ENCODE assay signal across 8 mouse cellular contexts in the genomic region with DNA sequence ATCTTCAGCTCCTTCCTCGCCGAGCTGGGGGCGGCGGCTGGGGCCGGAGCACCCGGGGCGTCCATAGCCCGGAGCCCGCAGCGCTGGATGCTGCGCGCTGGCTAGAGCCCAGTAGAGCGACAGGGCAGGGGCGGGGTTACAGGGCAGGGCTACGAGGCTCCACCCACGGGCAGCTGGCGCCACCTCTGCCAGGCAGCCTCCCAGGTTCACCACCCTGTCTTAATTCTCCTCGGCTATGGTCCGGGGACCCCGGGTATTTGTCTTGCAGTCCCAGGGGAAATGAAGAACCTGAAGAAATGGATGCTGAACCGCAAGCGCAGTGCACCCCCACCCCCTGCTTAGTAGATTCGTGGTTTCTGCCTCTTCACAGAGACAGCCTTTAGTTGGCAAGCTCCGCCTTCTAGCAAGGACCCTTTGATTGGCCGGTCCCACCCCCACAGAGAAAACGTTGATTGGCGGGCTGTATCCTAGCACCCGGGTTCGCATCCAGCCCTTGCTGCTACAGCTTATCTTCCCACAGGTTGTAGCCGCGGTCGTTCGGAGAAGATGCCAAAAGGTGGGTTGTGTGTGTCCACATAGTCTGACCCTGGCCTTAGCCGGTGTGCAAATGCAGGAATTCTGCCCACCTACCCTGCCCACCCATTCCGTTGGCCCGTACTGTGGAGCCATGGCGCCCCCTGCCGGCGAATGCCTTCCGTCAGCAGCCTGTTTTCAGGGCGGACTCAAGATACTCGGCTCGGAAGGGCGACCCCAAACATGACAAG. TPM values are rescaled to one million over a fixed set of nuclear protein-coding genes. Genes with fewer than 3 reads are reported as not detected.
DNase-seq lines count a peak whose midpoint lies in the region; ATAC-seq and TF ChIP-seq lines count a peak whose summit lies in the region.

Rhof (minus strand) TSS at position 385 of the 764 bp plus-strand sequence.

- peak within 1 kb of the TSS; percentile 52 for H3K27ac ChIP-seq in MEL (ENCODE audit: control insufficient read depth, low read depth, low read length)
- H3K27ac ChIP-seq in cerebellum, adult 2 months (ENCODE audit: insufficient read depth, low read length): peak within 1 kb of the TSS; percentile 9; the same call in 1 of the 2 replicates
- peak within 1 kb of the TSS; percentile 100 for H3K27ac ChIP-seq in lung, embryonic 16.5 days (ENCODE audit: low read length)
- H3K27ac ChIP-seq in olfactory bulb, adult 2 months (ENCODE audit: insufficient read depth, low read depth, low read length): peak within 1 kb of the TSS; percentile 76

- peaks cover 11% of the 10 kb centered on the region for H3K79me2 ChIP-seq in MEL (ENCODE audit: control insufficient read depth, insufficient read depth, low read length, poor library complexity)

- no peaks in the 10 kb centered on the region for H3K27me3 ChIP-seq in MEL (ENCODE audit: control insufficient read depth in 1 of 2, insufficient read depth in 2 of 2, low read length in 2 of 2)
- H3K27me3 ChIP-seq in cerebellum, adult 2 months (ENCODE audit: control insufficient read depth, insufficient read depth, low read length): no peaks in the 10 kb centered on the region
- H3K27me3 ChIP-seq in lung, embryonic 16.5 days (ENCODE audit: control insufficient read depth, insufficient read depth, low read depth, low read length): no peaks in the 10 kb centered on the region

- H3K9me3 ChIP-seq in MEL (replicated peaks; ENCODE audit: insufficient read depth, low read length): no peaks in the 10 kb centered on the region
- H3K9me3 ChIP-seq in lung, embryonic 16.5 days (ENCODE audit: control insufficient read depth, low read length): no peaks in the 10 kb centered on the region

- TF ChIP-seq CTCF in MEL (IDR thresholded peaks at IDR 0.05 in 2 of 3, conservative IDR thresholded peaks at IDR 0.05 in 1 of 3; ENCODE audit: control insufficient read depth in 1 of 3, insufficient read depth in 1 of 3, low read depth in 2 of 3, low read length in 3 of 3, poor library complexity in 1 of 3, severe bottlenecking in 1 of 3): peak; percentile 80 to 93 (median 86)
- TF ChIP-seq CTCF in cerebellum, adult 2 months (IDR thresholded peaks at IDR 0.05; ENCODE audit: borderline replicate concordance, insufficient read depth, low read depth, low read length): peak; percentile 90
- TF ChIP-seq CTCF in olfactory bulb, adult 2 months (IDR thresholded peaks at IDR 0.05; ENCODE audit: insufficient read depth, low read depth, low read length): peak; percentile 97

- peak; percentile 96 for DNase-seq in MEL (ENCODE audit: low read depth, low spot score)
- peak; percentile 81 to 88 for DNase-seq in cerebellum, adult 2 months
- DNase-seq in forelimb bud, embryonic 11.5 days (ENCODE audit: low read depth, low spot score): peak; percentile 57
- peak; percentile 89 for DNase-seq in heart, postnatal 4 days
- DNase-seq in layer of hippocampus, adult 9-11 months: peak; percentile 93
- peak; percentile 91 for DNase-seq in thymus, postnatal 14 days

- H3K4me2 ChIP-seq in lung, embryonic 16.5 days (ENCODE audit: low read depth, low read length): peak within 1 kb of the TSS; percentile 77

- TF ChIP-seq EP300 in MEL (IDR thresholded peaks at IDR 0.05; ENCODE audit: low read depth in 1 of 2, low read length in 2 of 2): no peak

- peak; percentile 15 for ATAC-seq in lung, embryonic 16.5 days (ENCODE audit: low read depth)

- peaks cover 7 to 55% of the 10 kb centered on the region in 2 experiments for H3K4me1 ChIP-seq in MEL (ENCODE audit: control insufficient read depth in 1 of 2, insufficient read depth in 2 of 2, low read length in 2 of 2)
- H3K4me1 ChIP-seq in cerebellum, adult 2 months (ENCODE audit: control insufficient read depth, insufficient read depth, low read length): peaks cover 29% of the 10 kb centered on the region
- H3K4me1 ChIP-seq in lung, embryonic 16.5 days (replicated peaks; ENCODE audit: control insufficient read depth, insufficient read depth, low read length): peaks cover 62% of the 10 kb centered on the region
- H3K4me1 ChIP-seq in olfactory bulb, adult 2 months (ENCODE audit: control insufficient read depth, insufficient read depth, low read length): peaks cover 72% of the 10 kb centered on the region

- under 1% methylated on average over 44 of the region's 44 CpGs for WGBS in cerebellum, adult 2 months
- 2% methylated on average over 44 of the region's 44 CpGs for WGBS in lung, embryonic 16.5 days
- 1% methylated on average over 44 of the region's 44 CpGs for WGBS in olfactory bulb, adult 2 months

- TF ChIP-seq POLR2A in MEL (IDR thresholded peaks at IDR 0.05; ENCODE audit: control insufficient read depth in 1 of 2, insufficient read depth in 1 of 2, low read depth in 1 of 2, low read length in 2 of 2, poor library complexity in 1 of 2): peak in 1 of 2 experiments; percentile 60; a peak in 2 of 4 replicates
- peak; percentile 39; the same call in 1 of the 2 replicates for TF ChIP-seq POLR2A in cerebellum, adult 2 months (IDR thresholded peaks at IDR 0.05; ENCODE audit: borderline replicate concordance, insufficient read depth, low read length)
- peak; percentile 55; the same call in 1 of the 2 replicates for TF ChIP-seq POLR2A in olfactory bulb, adult 2 months (IDR thresholded peaks at IDR 0.05; ENCODE audit: insufficient read depth, low read depth, low read length)

- H3K9ac ChIP-seq in MEL (ENCODE audit: control insufficient read depth, low read depth, low read length, poor library complexity, severe bottlenecking): peak within 1 kb of the TSS; percentile 53
- peak within 1 kb of the TSS; percentile 67 for H3K9ac ChIP-seq in lung, embryonic 16.5 days (ENCODE audit: low read length)

- peak within 1 kb of the TSS; percentile 54 to 56 for H3K4me3 ChIP-seq in MEL (ENCODE audit: control insufficient read depth in 1 of 2, insufficient read depth in 1 of 2, low read depth in 2 of 2, low read length in 2 of 2)
- H3K4me3 ChIP-seq in cerebellum, adult 2 months (replicated peaks; ENCODE audit: insufficient read depth, low read depth, low read length): peak within 1 kb of the TSS; percentile 71
- H3K4me3 ChIP-seq in lung, embryonic 16.5 days (ENCODE audit: low read length): peak within 1 kb of the TSS; percentile 52
- peak within 1 kb of the TSS; percentile 70 for H3K4me3 ChIP-seq in olfactory bulb, adult 2 months (ENCODE audit: insufficient read depth, low read depth, low read length)

- peaks cover 0 to 43% of the 10 kb centered on the region in 2 experiments; a peak in 2 of 4 replicates for H3K36me3 ChIP-seq in MEL (ENCODE audit: control insufficient read depth in 1 of 2, insufficient read depth in 2 of 2, low read length in 2 of 2)
- no peaks in the 10 kb centered on the region for H3K36me3 ChIP-seq in lung, embryonic 16.5 days (ENCODE audit: control insufficient read depth, insufficient read depth, low read length)

- peak; percentile 54 for TF ChIP-seq RAD21 in MEL (IDR thresholded peaks at IDR 0.05; ENCODE audit: low read depth, low read length)

TF ChIP-seq in MEL, 35 proteins besides CTCF, POLR2A, EP300 and RAD21:
- TF ChIP-seq POLR2AphosphoS2 (IDR thresholded peaks at IDR 0.05; ENCODE audit: low read length) (peak; percentile 86), SMC3 (IDR thresholded peaks at IDR 0.05; ENCODE audit: low read depth, low read length) (peak; percentile 74), HCFC1 (IDR thresholded peaks at IDR 0.05; ENCODE audit: low read depth, low read length) (peak; percentile 49), MAZ (IDR thresholded peaks at IDR 0.05; ENCODE audit: low read depth, low read length) (0 out of 2 replicates have a peak, but pooled peaks have one; percentile 45), MYC (IDR thresholded peaks at IDR 0.05; ENCODE audit: low read depth, low read length) (no peak), ZC3H11A (IDR thresholded peaks at IDR 0.05; ENCODE audit: low read depth, low read length) (peak; percentile 59), POLR2AphosphoS5 (IDR thresholded peaks at IDR 0.05; ENCODE audit: borderline replicate concordance, low read depth, low read length) (no peak), ZMIZ1 (IDR thresholded peaks at IDR 0.05; ENCODE audit: low read depth, low read length) (peak; percentile 64; the same call in 1 of the 2 replicates), GATA1 (IDR thresholded peaks at IDR 0.05; ENCODE audit: low read depth, low read length) (0 out of 2 replicates have a peak, but pooled peaks have one; percentile 25), ZNF384 (IDR thresholded peaks at IDR 0.05; ENCODE audit: low read depth, low read length) (0 out of 2 replicates have a peak, but pooled peaks have one; percentile 24), UBTF (IDR thresholded peaks at IDR 0.05; ENCODE audit: borderline replicate concordance, insufficient read depth, low read depth, low read length) (0 out of 2 replicates have a peak, but pooled peaks have one; percentile 48), GABPA (IDR thresholded peaks at IDR 0.05; ENCODE audit: low read depth, low read length) (no peak), MAX (IDR thresholded peaks at IDR 0.05; ENCODE audit: low read length) (0 out of 2 replicates have a peak, but pooled peaks have one; percentile 10), BHLHE40 (IDR thresholded peaks at IDR 0.05; ENCODE audit: borderline replicate concordance, low read depth, low read length) (no peak), NRF1 (IDR thresholded peaks at IDR 0.05; ENCODE audit: insufficient read depth, low read depth, low read length, poor library complexity, severe bottlenecking) (0 out of 2 replicates have a peak, but pooled peaks have one; percentile 40), RCOR1 (IDR thresholded peaks at IDR 0.05; ENCODE audit: low read depth, low read length) (no peak), SIN3A (IDR thresholded peaks at IDR 0.05; ENCODE audit: low read length) (peak; percentile 34; the same call in 1 of the 2 replicates)

RNA-seq across cellular contexts. Expression of gene Rhof, which starts in this region (rescaled TPM):
- 2.5 and 4.1 TPM in 2 replicates for total RNA-seq in MEL (2012; rRNA removed)
- polyA plus RNA-seq in MEL (2012; ENCODE audit: insufficient read depth in 1 of 2, insufficient read length in 2 of 2, low read depth in 1 of 2, low replicate concordance in 2 of 2, missing spikeins in 1 of 2): 10 to 100 TPM in 1 of 2 experiments, not detected in 1; 10.4 TPM
- polyA plus RNA-seq in cerebellum, adult 2 months (2012; rRNA removed): 27.0 and 32.3 TPM in 2 replicates
- under 1 TPM; 0.36 to 0.71 TPM for total RNA-seq in heart, postnatal 4 days (2021)
- polyA plus RNA-seq in lung, embryonic 16.5 days (2015; fragmentation: Nextera tagmentation; extraction: Ambion mirVana): 5.3 and 5.6 TPM in 2 replicates
- not detected in 2 replicates for polyA plus RNA-seq in olfactory bulb, adult 2 months (2012; ENCODE audit: insufficient read depth, insufficient read length, low replicate concordance, missing spikeins)

Comparison
In these comparisons a context has a peak if more than half of its experiments do, and no peak if none do; other contexts are left out.
1. Peak in every context shown above with its lines: DNase-seq, ATAC-seq, H3K4me3 ChIP-seq and H3K27ac ChIP-seq.
2. Peak in DNase-seq in heart, postnatal 4 days; RNA of the gene not detected or under 1 TPM.
3. H3K27ac ChIP-seq: peak in every context shown above with its lines; median percentile 100 in lung, embryonic 16.5 days; 76 in olfactory bulb, adult 2 months; 52 in MEL; 9 in cerebellum, adult 2 months.